Mouse (Mus musculus) stomach, postnatal 0 days (tissue): ENCODE results near the gene Sac3d1. TPM values are rescaled to one million over a fixed set of nuclear protein-coding genes. Genes with fewer than 3 reads are reported as not detected.
"Not testable (repeated sequence)": the region's sequence is repeated elsewhere in the genome, so short reads cannot be mapped to it uniquely, and the experiment has no call there.

Experiments used
- ATAC-seq: fragments of 200-750 bp; cut with Nextera tagmentation; 2 replicates; pipeline ENCODE4 v1.8.0; 2017; ENCODE audit not compliant: low FRiP score, low TSS enrichment
- DNase-seq: peaks from one replicate; pipeline ENCODE4 v3.0.0-alpha.2; 2016; ENCODE audit warnings: low spot score
- H3K27ac ChIP-seq: fragments of 300-500 bp; sonication (generic); replicated peaks from 2 replicates; pipeline ENCODE4 v1.5.1; 2014; ENCODE audit warnings: mild to moderate bottlenecking, control low read depth
- H3K27me3 ChIP-seq: fragments of 300-500 bp; sonication (generic); 2 replicates; pipeline ENCODE4 v1.6.1; 2014; ENCODE audit warnings: low read length; ENCODE audit not compliant: control insufficient read depth, insufficient read depth
- H3K36me3 ChIP-seq: fragments of 300-500 bp; sonication (generic); 2 replicates; pipeline ENCODE4 v1.6.1; 2014; ENCODE audit warnings: low read length, mixed read lengths; ENCODE audit not compliant: control insufficient read depth, insufficient read depth
- H3K4me1 ChIP-seq: fragments of 300-500 bp; sonication (generic); replicated peaks from 2 replicates; pipeline ENCODE4 v1.6.1; 2014; ENCODE audit warnings: antibody characterized with exemption; ENCODE audit not compliant: control insufficient read depth, insufficient read depth
- H3K4me2 ChIP-seq: fragments of 300-500 bp; sonication (generic); replicated peaks from 2 replicates; pipeline ENCODE4 v1.6.1; 2014; ENCODE audit warnings: low read depth, mild to moderate bottlenecking, control low read depth, moderate library complexity
- H3K4me3 ChIP-seq: fragments of 300-500 bp; sonication (generic); 2 replicates; pipeline ENCODE4 v1.5.1; 2014; ENCODE audit warnings: low read depth, low read length, control low read depth
- H3K9ac ChIP-seq: fragments of 300-500 bp; sonication (generic); 2 replicates; pipeline ENCODE4 v1.6.1; 2014; ENCODE audit warnings: mild to moderate bottlenecking, low read length, control low read depth, mixed read lengths
- H3K9me3 ChIP-seq: fragments of 300-500 bp; sonication (generic); 2 replicates; pipeline ENCODE4 v1.6.1; 2016; ENCODE audit warnings: low read length; ENCODE audit not compliant: control insufficient read depth
- CTCF ChIP-seq: IDR thresholded peaks from 2 replicates; pipeline ENCODE4 v1.5.1; 2016; ENCODE audit warnings: antibody characterized with exemption, low read depth, mild to moderate bottlenecking, moderate library complexity
- EP300 ChIP-seq: optimal IDR thresholded peaks from 2 replicates; pipeline ENCODE3; 2016; ENCODE audit warnings: antibody characterized with exemption
- WGBS: fragments of 180-500 bp; shearing (Covaris S2); extraction: QIAGEN DNeasy Blood & Tissue Kit; methylation state at CpG from one replicate; pipeline ENCODE4 v1.1.7; 2014; 5-methylcytosine and 5-hydroxymethylcytosine counted together
- polyA plus RNA-seq: library from polyadenylated mRNA; unstranded; fragments of >200 nt; fragmentation: Nextera tagmentation; extraction: Ambion mirVana; gene quantifications from 2 replicates; pipeline ENCODE4 v1.2.1, GENCODE M21; 2015

Sac3d1 gene
- polyA plus RNA-seq, 1 experiment from 2014 or later, result 29.4 TPM

GRCm38 (mm10) chr19:6144842-6145241 is 26.4 kb upstream of the Sac3d1 start:
- H3K9ac ChIP-seq, result no peak overlapping the region
- H3K4me3 ChIP-seq, result no peak overlapping the region
- H3K4me2 ChIP-seq, result no peak overlapping the region
- no peaks in the 10 kb centered on the region for H3K27me3 ChIP-seq
- no peak for DNase-seq
- no peak overlapping the region for H3K27ac ChIP-seq
- WGBS, result 71% methylated on average over 5 of the region's 5 CpGs
- H3K36me3 ChIP-seq, result no peaks in the 10 kb centered on the region
- no peaks in the 10 kb centered on the region for H3K9me3 ChIP-seq
- TF ChIP-seq CTCF, result peak; percentile 29; the same call in 1 of the 2 replicates
- no peak for TF ChIP-seq EP300
- ATAC-seq, result no peak
- no peaks in the 10 kb centered on the region for H3K4me1 ChIP-seq

- Histone ChIP-seq H3K27me3 (no peaks in the 10 kb centered on the region), H3K9me3 (no peaks in the 10 kb centered on the region), H3K4me3 (peak within 1 kb of the TSS; percentile 66), H3K36me3 (peaks cover 3% of the 10 kb centered on the region; the same call in 1 of the 2 replicates), H3K4me1 (no peaks in the 10 kb centered on the region), H3K4me2 (peak within 1 kb of the TSS; percentile 91), H3K9ac (peak within 1 kb of the TSS; percentile 86), H3K27ac (peak within 1 kb of the TSS; percentile 91)
- WGBS, result under 1% methylated on average over 15 of the region's 15 CpGs
- TF ChIP-seq CTCF (peak; percentile 67), EP300 (no peak)
- peak; percentile 80 for DNase-seq
- ATAC-seq, result peak; percentile 83
Observed at GRCm38 (mm10) chr19:6141394-6141749, 22.9 kb upstream of the Sac3d1 start, which contains the start of gene Arl2. TSS of gene Arl2 (minus strand) at chr19:6141548.

- H3K9ac ChIP-seq, result peak within 1 kb of the TSS; percentile 86
- no peaks in the 10 kb centered on the region for H3K4me1 ChIP-seq
- peak within 1 kb of the TSS; percentile 91 for H3K4me2 ChIP-seq
- no peak for TF ChIP-seq EP300
- peak; percentile 83 for TF ChIP-seq CTCF
- WGBS, result under 1% methylated on average over 56 of the region's 68 CpGs
- H3K9me3 ChIP-seq, result no peaks in the 10 kb centered on the region
- ATAC-seq, result peak; percentile 93
- no peaks in the 10 kb centered on the region for H3K27me3 ChIP-seq
- H3K4me3 ChIP-seq, result peak within 1 kb of the TSS; percentile 66
- peak; percentile 95 for DNase-seq
- H3K36me3 ChIP-seq, result peaks cover 5% of the 10 kb centered on the region; the same call in 1 of the 2 replicates
- H3K27ac ChIP-seq, result peak within 1 kb of the TSS; percentile 91
Observed at GRCm38 (mm10) chr19:6140678-6141393, 22.4 kb upstream of the Sac3d1 start, which contains the start of gene Batf2. TSS of gene Batf2 (plus strand) at chr19:6140983.

- DNase-seq, result no peak
- ATAC-seq, result peak; percentile 53; the same call in 1 of the 2 replicates
Observed at GRCm38 (mm10) chr19:6140374-6140677, 21.9 kb upstream of the Sac3d1 start.

GRCm38 (mm10) chr19:6139701-6140100 is 21.3 kb upstream of the Sac3d1 start:
- ATAC-seq (no peak), DNase-seq (no peak)
- TF ChIP-seq EP300 (no peak), CTCF (no peak)
- Histone ChIP-seq H3K4me3 (peak overlapping the region; percentile 66; the same call in 1 of the 2 replicates), H3K4me2 (peak overlapping the region; percentile 91; the same call in 1 of the 2 replicates), H3K4me1 (no peaks in the 10 kb centered on the region), H3K36me3 (peaks cover 5% of the 10 kb centered on the region; the same call in 1 of the 2 replicates), H3K27ac (no peak overlapping the region), H3K9me3 (no peaks in the 10 kb centered on the region), H3K27me3 (no peaks in the 10 kb centered on the region), H3K9ac (peak overlapping the region; percentile 86; the same call in 1 of the 2 replicates)
- 91% methylated on average over 6 of the region's 6 CpGs for WGBS

More at GRCm38 (mm10) chr19:6140374-6140677, 21.9 kb upstream of the Sac3d1 start:
- H3K4me2 ChIP-seq, result peak overlapping the region; percentile 91
- peak overlapping the region; percentile 91 for H3K27ac ChIP-seq
- H3K27me3 ChIP-seq, result no peaks in the 10 kb centered on the region
- no peak for TF ChIP-seq CTCF
- no peak for TF ChIP-seq EP300
- peak overlapping the region; percentile 86 for H3K9ac ChIP-seq
- H3K4me1 ChIP-seq, result no peaks in the 10 kb centered on the region
- peak overlapping the region; percentile 66 for H3K4me3 ChIP-seq
- no peaks in the 10 kb centered on the region for H3K9me3 ChIP-seq
- WGBS, result 3% methylated on average over 16 of the region's 16 CpGs
- H3K36me3 ChIP-seq, result peaks cover 5% of the 10 kb centered on the region; the same call in 1 of the 2 replicates

GRCm38 (mm10) chr19:6136397-6136796 is 17.9 kb upstream of the Sac3d1 start:
- Histone ChIP-seq H3K27ac (no peak overlapping the region), H3K27me3 (no peaks in the 10 kb centered on the region), H3K4me2 (no peak overlapping the region), H3K4me1 (no peaks in the 10 kb centered on the region), H3K36me3 (peaks cover 5% of the 10 kb centered on the region; the same call in 1 of the 2 replicates), H3K4me3 (no peak overlapping the region), H3K9me3 (no peaks in the 10 kb centered on the region), H3K9ac (no peak overlapping the region)
- DNase-seq (no peak), ATAC-seq (no peak)
- WGBS, result 81% methylated on average over 3 of the region's 3 CpGs
- TF ChIP-seq EP300 (no peak), CTCF (no peak)

GRCm38 (mm10) chr19:6133197-6133596 is 14.7 kb upstream of the Sac3d1 start:
- H3K36me3 ChIP-seq, H3K9ac ChIP-seq, DNase-seq, ATAC-seq, H3K27ac ChIP-seq, H3K9me3 ChIP-seq, H3K4me3 ChIP-seq, H3K4me1 ChIP-seq, H3K27me3 ChIP-seq, H3K4me2 ChIP-seq: not testable (repeated sequence)
- WGBS, result 38% methylated on average over 1 of the region's 1 CpGs
